Mouse (Mus musculus): Measurements from ENCODE around the gene Mansc4. TPM values are rescaled to one million over a fixed set of nuclear protein-coding genes. Genes with fewer than 3 reads are reported as not detected.

Mansc4 gene
- polyA plus RNA-seq, 1 experiment from 2014 or later, result 0.99 TPM

DNA sequence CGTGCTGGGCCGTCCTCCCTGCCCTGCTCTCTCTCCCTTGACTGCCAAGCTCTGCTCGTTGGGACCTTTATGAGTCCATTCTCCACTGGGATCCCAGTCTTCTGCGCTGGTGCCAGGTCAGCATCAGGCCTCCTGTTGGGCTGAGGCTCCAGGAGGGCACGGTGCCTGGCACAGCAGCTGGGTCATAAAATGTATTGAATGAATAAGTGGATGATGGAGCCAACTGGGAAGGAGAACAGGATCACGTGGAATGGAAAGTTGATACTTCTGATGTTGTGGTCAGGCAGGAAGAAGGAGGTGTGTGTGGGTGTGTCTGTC is 21.9 kb downstream of the Mansc4 start:
- WGBS, result 92% methylated on average over 6 of the region's 6 CpGs

GRCm38 (mm10) chr6:147064226-147064943 is 22.4 kb downstream of the Mansc4 start:
- peaks cover 9% of the 10 kb centered on the region for H3K4me1 ChIP-seq (replicated peaks)
- H3K9me3 ChIP-seq, result no peaks in the 10 kb centered on the region
- peaks cover 62% of the 10 kb centered on the region for H3K36me3 ChIP-seq
- H3K27me3 ChIP-seq, result no peaks in the 10 kb centered on the region
- H3K27ac ChIP-seq, result no peak overlapping the region
- 94% methylated on average over 10 of the region's 10 CpGs for WGBS
- ATAC-seq (ENCODE audit: low FRiP score), result no peak
- no peak overlapping the region for H3K9ac ChIP-seq
- no peak overlapping the region for H3K4me3 ChIP-seq
- H3K4me2 ChIP-seq, result no peak overlapping the region

More for the DNA sequence above, 21.9 kb downstream of the Mansc4 start:
- Histone ChIP-seq H3K9ac (no peak overlapping the region), H3K36me3 (peaks cover 59% of the 10 kb centered on the region), H3K4me1 (replicated peaks) (peaks cover 9% of the 10 kb centered on the region), H3K4me2 (no peak overlapping the region), H3K27ac (no peak overlapping the region), H3K9me3 (no peaks in the 10 kb centered on the region), H3K4me3 (no peak overlapping the region), H3K27me3 (no peaks in the 10 kb centered on the region)
- ATAC-seq (ENCODE audit: low FRiP score), result no peak

DNA sequence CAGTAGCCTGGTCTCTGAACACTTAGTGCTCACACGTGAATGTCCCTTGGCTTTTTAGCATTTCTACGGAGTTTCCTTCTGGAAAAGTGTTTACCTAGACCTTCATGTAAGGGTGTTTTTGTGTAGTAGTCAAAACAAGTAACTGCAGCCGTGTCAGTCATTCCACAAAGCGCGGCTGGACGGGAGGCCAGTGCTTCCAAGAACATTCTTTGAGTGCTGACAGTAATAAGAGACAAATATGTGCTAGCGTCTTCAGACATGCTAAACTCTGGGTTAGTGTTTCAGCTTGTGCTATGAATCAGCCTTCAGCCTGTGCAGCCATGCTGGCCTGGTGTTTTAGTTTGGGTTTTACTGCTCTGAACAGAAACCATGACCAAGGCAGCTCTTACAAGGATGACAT is 24.1 kb downstream of the Mansc4 start:
- Histone ChIP-seq H3K9ac (no peak overlapping the region), H3K27me3 (no peaks in the 10 kb centered on the region), H3K4me3 (no peak overlapping the region), H3K27ac (no peak overlapping the region), H3K36me3 (peaks cover 64% of the 10 kb centered on the region), H3K9me3 (no peaks in the 10 kb centered on the region), H3K4me1 (replicated peaks) (peaks cover 9% of the 10 kb centered on the region), H3K4me2 (no peak overlapping the region)
- WGBS, result 89% methylated on average over 7 of the region's 7 CpGs
- no peak for ATAC-seq (ENCODE audit: low FRiP score)

DNA sequence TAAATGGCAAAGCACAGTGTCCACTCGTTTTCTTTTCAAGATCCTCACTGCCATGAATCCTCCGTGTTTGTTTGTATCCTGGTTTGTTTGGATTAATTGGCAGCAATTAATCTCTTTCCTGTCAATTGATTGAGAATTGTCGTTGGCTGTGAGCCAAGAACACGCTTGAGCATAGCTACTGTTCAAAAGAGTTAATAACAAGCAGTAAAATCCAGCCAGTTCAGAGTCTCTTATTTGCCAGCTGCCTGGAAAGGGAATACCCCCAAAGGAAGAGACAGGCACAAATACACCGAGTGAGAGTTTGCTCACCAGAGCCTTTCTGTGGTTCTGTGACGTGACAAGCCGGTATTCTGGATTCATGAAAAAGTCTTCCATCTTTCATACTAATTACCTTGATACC is 24.8 kb downstream of the Mansc4 start:
- no peaks in the 10 kb centered on the region for H3K27me3 ChIP-seq
- 63% methylated on average over 7 of the region's 7 CpGs for WGBS
- H3K9ac ChIP-seq, result no peak overlapping the region
- H3K4me2 ChIP-seq, result no peak overlapping the region
- no peak overlapping the region for H3K4me3 ChIP-seq
- peaks cover 57% of the 10 kb centered on the region for H3K36me3 ChIP-seq
- no peak overlapping the region for H3K27ac ChIP-seq
- H3K9me3 ChIP-seq, result no peaks in the 10 kb centered on the region
- H3K4me1 ChIP-seq (replicated peaks), result peaks cover 9% of the 10 kb centered on the region
- ATAC-seq (ENCODE audit: low FRiP score), result no peak; the same call in 1 of the 2 replicates

DNA sequence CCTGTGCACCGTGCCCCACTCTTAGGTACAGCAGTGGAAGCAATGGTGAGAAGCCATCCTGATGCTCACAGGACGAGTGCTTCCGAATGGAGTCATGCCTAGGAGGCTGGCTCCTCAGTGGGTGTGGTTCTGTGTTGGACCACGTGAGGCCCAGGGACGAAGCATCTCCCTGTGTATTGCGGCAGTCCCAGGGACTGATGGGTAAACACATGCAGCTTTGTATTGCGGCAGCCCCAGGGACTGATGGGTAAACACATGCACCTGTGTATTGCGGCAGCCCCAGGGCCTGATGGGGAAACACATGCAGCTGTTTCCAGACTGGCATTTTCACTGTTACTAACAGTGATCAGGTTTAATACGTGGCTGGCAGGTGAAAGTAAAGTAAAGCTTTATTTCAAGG is 25.2 kb downstream of the Mansc4 start:
- Histone ChIP-seq H3K9ac (no peak overlapping the region), H3K4me3 (no peak overlapping the region), H3K9me3 (no peaks in the 10 kb centered on the region), H3K27me3 (no peaks in the 10 kb centered on the region), H3K4me1 (replicated peaks) (peaks cover 9% of the 10 kb centered on the region), H3K36me3 (peaks cover 55% of the 10 kb centered on the region), H3K4me2 (no peak overlapping the region), H3K27ac (peak overlapping the region; percentile 31; the same call in 1 of the 2 replicates)
- ATAC-seq (ENCODE audit: low FRiP score), result peak; percentile 81
- 81% methylated on average over 9 of the region's 9 CpGs for WGBS

- H3K36me3 ChIP-seq, result peaks cover 62% of the 10 kb centered on the region
- no peak overlapping the region for H3K4me2 ChIP-seq
- no peaks in the 10 kb centered on the region for H3K9me3 ChIP-seq
- H3K27me3 ChIP-seq, result no peaks in the 10 kb centered on the region
- H3K4me1 ChIP-seq (replicated peaks), result peaks cover 9% of the 10 kb centered on the region
- no peak overlapping the region for H3K9ac ChIP-seq
- no peak for ATAC-seq (ENCODE audit: low FRiP score)
- no peak overlapping the region for H3K4me3 ChIP-seq
- no peak overlapping the region for H3K27ac ChIP-seq
- WGBS, result 67% methylated on average over 7 of the region's 7 CpGs
These were observed 27.5 kb downstream of the Mansc4 start for GRCm38 (mm10) chr6:147059326-147059725.

GRCm38 (mm10) chr6:147055374-147055977 is 31.4 kb downstream of the Mansc4 start:
- Histone ChIP-seq H3K27me3 (no peaks in the 10 kb centered on the region), H3K4me3 (no peak overlapping the region), H3K9me3 (no peaks in the 10 kb centered on the region), H3K4me1 (replicated peaks) (no peaks in the 10 kb centered on the region), H3K4me2 (no peak overlapping the region), H3K9ac (no peak overlapping the region), H3K36me3 (peaks cover 70% of the 10 kb centered on the region), H3K27ac (no peak overlapping the region)
- no peak for ATAC-seq (ENCODE audit: low FRiP score)
- 91% methylated on average over 10 of the region's 10 CpGs for WGBS

- no peaks in the 10 kb centered on the region for H3K4me1 ChIP-seq (replicated peaks)
- no peak overlapping the region for H3K4me2 ChIP-seq
- H3K27ac ChIP-seq, result no peak overlapping the region
- H3K27me3 ChIP-seq, result no peaks in the 10 kb centered on the region
- 85% methylated on average over 19 of the region's 19 CpGs for WGBS
- H3K9me3 ChIP-seq, result no peaks in the 10 kb centered on the region
- H3K36me3 ChIP-seq, result peaks cover 76% of the 10 kb centered on the region
- no peak overlapping the region for H3K9ac ChIP-seq
- H3K4me3 ChIP-seq, result no peak overlapping the region
- ATAC-seq (ENCODE audit: low FRiP score), result no peak
These were observed 32.8 kb downstream of the Mansc4 start for GRCm38 (mm10) chr6:147053785-147054646.

DNA sequence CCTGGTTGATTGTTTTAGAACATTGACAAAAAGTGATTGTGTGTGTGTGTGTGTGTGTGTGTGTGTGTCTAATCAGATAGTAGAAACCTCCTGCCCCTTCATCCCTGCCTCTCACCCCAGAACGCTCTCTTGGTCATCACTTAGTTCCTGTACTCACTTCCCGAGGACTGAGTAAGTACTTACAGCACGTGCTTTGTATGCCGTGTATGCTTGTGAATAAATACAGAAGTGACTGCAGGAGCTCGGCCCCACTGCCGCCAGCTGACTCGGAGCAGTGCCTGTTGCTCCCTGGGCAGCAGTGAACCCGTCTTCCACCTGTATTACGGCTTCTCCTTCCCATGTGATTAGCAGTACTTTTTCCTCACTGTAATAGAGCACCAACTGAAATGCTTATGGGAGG is 34.4 kb downstream of the Mansc4 start:
- Histone ChIP-seq H3K36me3 (peaks cover 83% of the 10 kb centered on the region), H3K27ac (no peak overlapping the region), H3K9ac (no peak overlapping the region), H3K4me3 (no peak overlapping the region), H3K4me2 (no peak overlapping the region), H3K9me3 (no peaks in the 10 kb centered on the region), H3K27me3 (no peaks in the 10 kb centered on the region), H3K4me1 (replicated peaks) (no peaks in the 10 kb centered on the region)
- ATAC-seq (ENCODE audit: low FRiP score), result no peak
- WGBS, result 93% methylated on average over 9 of the region's 9 CpGs

- H3K4me3 ChIP-seq, result no peak overlapping the region
- H3K9ac ChIP-seq, result no peak overlapping the region
- H3K4me1 ChIP-seq (replicated peaks), result no peaks in the 10 kb centered on the region
- no peaks in the 10 kb centered on the region for H3K9me3 ChIP-seq
- no peak overlapping the region for H3K4me2 ChIP-seq
- H3K27me3 ChIP-seq, result no peaks in the 10 kb centered on the region
- 97% methylated on average over 8 of the region's 8 CpGs for WGBS
- no peak overlapping the region for H3K27ac ChIP-seq
- no peak for ATAC-seq (ENCODE audit: low FRiP score)
- peaks cover 89% of the 10 kb centered on the region for H3K36me3 ChIP-seq
These were observed 35.2 kb downstream of the Mansc4 start for GRCm38 (mm10) chr6:147051666-147052065.

GRCm38 (mm10) chr6:147049239-147049805 is 37.5 kb downstream of the Mansc4 start:
- H3K36me3 ChIP-seq, result peaks cover 76% of the 10 kb centered on the region

GRCm38 (mm10) chr6:147043633-147044032 is 43.2 kb downstream of the Mansc4 start:
- H3K9ac ChIP-seq, result peak overlapping the region; percentile 93
- H3K27me3 ChIP-seq, result peaks cover 17% of the 10 kb centered on the region; the same call in 1 of the 2 replicates
- H3K4me3 ChIP-seq, result peak overlapping the region; percentile 89
- no peak overlapping the region for H3K27ac ChIP-seq
- peaks cover 28% of the 10 kb centered on the region for H3K4me1 ChIP-seq (replicated peaks)
- no peak for ATAC-seq (ENCODE audit: low FRiP score)
- H3K9me3 ChIP-seq, result no peaks in the 10 kb centered on the region
- peaks cover 26% of the 10 kb centered on the region for H3K36me3 ChIP-seq
- 60% methylated on average over 7 of the region's 7 CpGs for whole genome bisulfite sequencing
- peak overlapping the region; percentile 71 for H3K4me2 ChIP-seq

More at GRCm38 (mm10) chr6:147049239-147049805, 37.5 kb downstream of the Mansc4 start:
- H3K4me1 ChIP-seq (replicated peaks), result peaks cover 9% of the 10 kb centered on the region; the same call in 1 of the 2 replicates
- H3K4me3 ChIP-seq, result no peak overlapping the region
- no peak overlapping the region for H3K27ac ChIP-seq
- 96% methylated on average over 13 of the region's 13 CpGs for WGBS
- no peaks in the 10 kb centered on the region for H3K27me3 ChIP-seq
- no peak for ATAC-seq (ENCODE audit: low FRiP score)
- H3K9me3 ChIP-seq, result no peaks in the 10 kb centered on the region
- no peak overlapping the region for H3K4me2 ChIP-seq
- H3K9ac ChIP-seq, result no peak overlapping the region
